Mouse (Mus musculus) layer of hippocampus, postnatal 14 days (tissue): ENCODE data around the gene Arfrp1. TPM values are rescaled to one million over a fixed set of nuclear protein-coding genes. Genes with fewer than 3 reads are reported as not detected.

Experiments
- DNase-seq, 2 experiments: peaks; one replicate each; pipeline ENCODE4 v3.0.0; 2021 to 2022; ENCODE audit warnings: low spot score in 2 of 2, mixed read lengths in 1 of 2
- long read RNA-seq, 2 experiments: library from polyadenylated mRNA; stranded (forward); transcript quantifications; one replicate each; pipeline ENCODE4 v2.0.0; 2021
- total RNA-seq, 2 experiments: library from RNA; stranded (reverse); gene quantifications; 2 replicates each; pipeline ENCODE4 v1.2.3; 2021

The Arfrp1 gene
- total RNA-seq: 10 to 100 TPM; 37.0 to 37.7 TPM
- long read RNA-seq, experiment 1, transcript Arfrp1-203 (8 exons, 2,447 nt): major isoform, 13 of 37 reads
- long read RNA-seq, experiment 1, partial matches to known transcripts: 5 of 37 reads
- long read RNA-seq, experiment 1, other reads (novel, unspliced or antisense): 12 of 37 reads
- long read RNA-seq, experiment 2, transcript Arfrp1-203 (8 exons, 2,447 nt): major isoform, 11 of 22 reads
- long read RNA-seq, experiment 2, partial matches to known transcripts: 4 of 22 reads
- long read RNA-seq, experiment 2, other reads (novel, unspliced or antisense): 6 of 22 reads

- peak; percentile 85 to 90 for DNase-seq
Observed at GRCm38 (mm10) chr2:181364860-181365596, at the start of gene Arfrp1, which contains the start of gene Zgpat. TSS of gene Arfrp1 (minus strand) at chr2:181365404. TSS of gene Zgpat (plus strand) at chr2:181364928.

DNA sequence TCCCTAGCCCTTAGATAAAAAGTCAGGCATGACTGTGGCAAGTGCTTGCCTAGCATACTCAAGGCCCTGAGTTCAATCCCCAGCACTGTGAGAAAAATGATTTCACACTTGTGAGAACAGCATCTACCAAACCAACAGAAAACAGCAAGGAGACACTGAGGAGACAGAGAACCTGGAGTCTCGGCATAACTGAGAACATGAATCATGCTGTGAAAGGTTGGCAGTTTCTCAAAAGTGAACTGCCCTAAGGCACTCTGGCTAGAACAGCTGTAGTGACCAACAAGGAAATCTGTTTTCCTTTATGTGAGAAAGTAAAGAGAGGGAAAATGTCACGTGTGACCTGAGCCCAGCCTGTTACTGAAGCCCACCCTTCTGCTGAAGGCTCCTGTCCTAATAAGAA, 47.9 kb upstream of the Arfrp1 start:
- no peak for DNase-seq

- DNase-seq: peak; percentile 42 to 48
Observed at GRCm38 (mm10) chr2:181410760-181411473, 45.7 kb upstream of the Arfrp1 start.

DNA sequence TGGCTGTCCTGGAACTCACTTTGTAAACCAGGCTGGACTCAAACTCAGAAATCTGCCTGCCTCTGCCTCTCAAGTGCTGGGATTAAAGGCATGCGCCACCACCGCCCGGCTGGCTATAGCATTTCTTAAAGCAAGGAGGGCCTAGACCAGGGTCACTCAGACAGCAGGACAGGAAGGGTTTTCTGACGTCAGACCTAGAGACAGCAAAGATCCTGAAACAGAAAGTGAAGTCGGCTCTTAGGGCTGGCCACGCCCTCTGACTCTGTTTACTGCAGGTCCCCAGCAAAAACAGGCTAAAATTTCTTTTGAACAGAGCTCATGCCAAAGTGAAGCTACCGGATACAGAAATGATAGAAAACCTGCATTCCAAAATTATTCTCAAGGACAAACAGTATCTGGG, 44.4 kb upstream of the Arfrp1 start:
- DNase-seq: no peak

GRCm38 (mm10) chr2:181403722-181404121, 38.5 kb upstream of the Arfrp1 start:
- no peak for DNase-seq

DNA sequence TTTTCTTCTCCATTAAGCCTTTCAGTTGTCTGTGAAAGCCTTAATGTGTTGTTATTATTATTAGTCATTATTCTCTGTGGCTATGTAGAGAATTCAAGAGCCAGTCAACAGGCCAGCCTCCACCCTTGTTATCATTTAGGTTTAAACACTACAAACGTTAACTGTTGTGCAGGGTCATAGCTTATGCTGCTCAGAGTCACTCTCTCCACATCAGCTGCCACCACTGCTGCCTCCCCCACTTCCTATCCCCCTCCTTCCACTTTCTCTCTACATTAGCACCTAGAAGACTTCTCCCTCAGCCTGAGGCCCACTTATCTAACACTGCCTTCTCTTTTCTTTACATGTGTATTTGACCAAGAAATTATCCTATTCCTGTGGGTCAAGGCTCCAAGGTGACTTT, 36.3 kb upstream of the Arfrp1 start:
- DNase-seq: no peak

DNA sequence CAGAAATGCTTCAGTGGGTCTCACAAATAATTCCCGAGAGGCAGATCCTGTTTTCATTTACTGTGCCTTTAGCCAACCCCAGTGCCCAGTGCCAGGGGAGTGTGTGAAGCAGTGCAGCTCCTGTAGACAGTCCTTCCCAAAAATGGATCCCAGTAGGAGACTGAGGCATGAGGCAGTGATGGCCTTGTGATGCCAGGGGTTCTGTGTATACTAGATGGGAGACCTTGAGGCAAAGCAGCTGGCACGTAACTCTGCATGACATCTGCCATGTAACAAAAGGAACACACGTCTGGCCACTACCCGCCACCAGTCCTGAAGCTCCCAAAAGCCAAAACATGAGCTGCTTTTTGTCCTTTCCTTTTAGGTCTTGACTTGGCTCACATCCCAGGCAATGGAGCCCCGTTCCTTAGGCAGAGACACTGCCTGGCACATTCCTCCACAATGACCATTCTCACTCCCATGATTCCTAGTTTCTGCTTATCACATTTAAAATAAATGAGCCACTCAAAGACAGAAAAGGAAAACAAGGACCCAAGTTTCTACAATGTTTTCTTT, 32.1 kb upstream of the Arfrp1 start:
- DNase-seq: no peak

- no peak for DNase-seq
Observed at GRCm38 (mm10) chr2:181394086-181394485, 28.9 kb upstream of the Arfrp1 start.

DNA sequence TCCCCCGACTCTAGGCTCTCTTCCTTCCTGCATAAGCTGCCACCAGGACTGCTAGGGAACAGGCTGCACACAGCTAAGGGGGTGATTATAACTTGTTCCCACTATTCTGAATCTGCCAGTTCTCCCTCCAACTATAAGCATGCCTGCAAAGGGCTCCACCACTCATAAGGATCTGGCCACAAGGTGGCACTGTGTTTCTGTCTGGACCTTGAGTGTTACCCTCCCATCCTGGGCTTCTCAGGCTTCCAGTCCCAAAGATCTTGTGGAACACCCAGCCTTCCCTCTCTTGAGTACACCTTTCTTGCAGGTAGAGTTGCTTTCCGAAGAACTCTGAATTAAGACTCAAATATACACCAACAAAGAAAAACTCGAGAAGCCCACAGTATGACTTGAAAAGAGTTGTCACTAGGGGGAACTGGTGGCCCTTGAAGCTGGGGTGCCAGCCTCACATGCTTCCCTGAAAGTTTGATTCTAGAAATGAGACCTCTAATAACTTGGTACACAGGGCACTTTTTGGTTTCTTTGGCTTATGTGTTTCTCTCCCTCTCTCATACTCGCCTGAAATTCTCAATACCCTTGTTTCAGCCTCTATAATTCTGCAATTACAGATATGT, 27.5 kb upstream of the Arfrp1 start:
- peak; percentile 85 to 92 for DNase-seq

DNA sequence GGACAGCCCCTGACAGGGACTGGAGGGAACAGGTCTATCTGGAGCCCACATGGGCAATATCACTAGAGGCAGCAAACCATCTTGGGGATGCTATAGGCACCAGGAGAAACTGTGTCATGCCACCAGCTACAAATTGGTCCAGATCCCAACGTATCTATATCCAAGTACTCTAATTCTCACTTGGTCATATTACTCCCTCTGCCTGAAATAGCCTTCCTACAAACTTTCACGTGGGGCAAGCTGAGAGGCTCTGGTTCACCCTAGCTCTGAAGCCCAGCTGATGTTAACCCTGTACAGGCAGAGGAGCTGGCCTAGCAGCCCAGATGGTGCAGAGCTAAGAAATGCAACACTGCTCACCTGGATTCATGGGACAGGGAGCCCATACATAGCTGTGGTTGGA, 26.3 kb upstream of the Arfrp1 start:
- no peak for DNase-seq

DNA sequence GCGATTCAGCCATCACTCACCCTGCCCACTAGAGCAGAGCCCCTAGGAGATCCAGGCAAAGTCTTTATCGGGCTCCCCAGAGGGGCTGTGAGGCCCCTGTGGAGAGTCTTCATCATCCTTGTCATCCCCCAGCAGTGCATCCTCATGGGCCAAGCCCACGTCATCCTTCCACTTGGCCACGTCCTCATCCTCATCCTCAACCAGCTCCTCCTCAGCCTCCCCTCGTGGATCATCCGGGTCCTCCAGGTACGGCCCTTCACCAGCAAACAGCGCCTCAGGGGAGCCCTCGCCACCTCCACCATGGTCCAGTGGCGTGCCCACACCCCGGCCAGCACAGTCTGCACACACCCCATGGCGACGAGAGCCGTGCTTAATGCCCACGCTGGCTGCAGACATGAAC, 25.8 kb upstream of the Arfrp1 start:
- DNase-seq: no peak

- DNase-seq: no peak
Observed at GRCm38 (mm10) chr2:181390136-181390870, 25.1 kb upstream of the Arfrp1 start.

DNA sequence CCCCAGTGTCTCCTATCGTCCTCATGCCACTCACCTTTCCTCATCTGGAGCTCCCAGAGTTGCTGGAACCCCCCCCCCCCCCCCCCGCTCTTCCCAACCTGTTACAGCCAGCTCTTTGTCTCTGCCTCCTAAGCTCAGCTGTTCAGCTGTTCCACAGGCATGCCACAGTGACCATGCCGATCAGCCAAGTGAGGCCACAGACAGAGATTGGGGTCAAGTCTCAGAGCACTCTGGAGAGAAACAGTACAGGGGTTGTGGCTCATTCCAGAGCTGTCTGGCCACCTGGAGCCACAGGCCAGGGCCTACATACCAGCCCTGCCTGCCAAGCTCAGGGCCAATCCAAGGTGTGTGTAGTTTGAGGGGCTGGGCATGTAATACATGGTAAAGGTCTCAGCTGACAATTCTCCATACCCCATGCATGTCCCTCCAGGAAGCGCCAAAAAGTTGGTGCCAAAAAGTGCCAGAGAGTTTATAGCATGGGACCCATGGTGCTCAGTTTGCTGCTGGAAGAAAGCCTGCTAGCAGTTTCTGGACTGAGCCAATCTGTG, 21.5 kb upstream of the Arfrp1 start:
- no peak for DNase-seq

DNA sequence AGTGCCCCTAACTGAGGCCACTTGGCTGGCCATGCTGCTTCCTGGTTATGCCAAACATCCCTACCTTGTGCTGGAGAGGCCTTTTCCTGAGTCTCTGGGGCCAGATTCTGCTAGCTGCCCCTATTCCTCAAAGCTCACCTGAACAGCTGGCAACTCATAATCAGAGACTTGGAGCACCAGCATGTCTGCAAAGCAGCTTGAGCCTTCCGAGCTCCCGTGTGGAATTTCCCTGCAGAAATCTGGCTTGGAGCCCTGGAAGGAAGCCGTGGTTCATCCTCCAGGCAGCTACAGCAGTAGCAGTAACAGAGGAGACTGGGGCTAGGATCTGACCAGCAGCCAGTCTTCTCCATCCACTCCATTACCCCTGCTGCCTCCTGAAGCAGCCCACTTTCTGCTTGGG, 20.7 kb upstream of the Arfrp1 start:
- DNase-seq: peak in 1 of 2 experiments; percentile 46

- DNase-seq: peak; percentile 24 to 60
Observed at GRCm38 (mm10) chr2:181384919-181385391, 19.8 kb upstream of the Arfrp1 start.

DNA sequence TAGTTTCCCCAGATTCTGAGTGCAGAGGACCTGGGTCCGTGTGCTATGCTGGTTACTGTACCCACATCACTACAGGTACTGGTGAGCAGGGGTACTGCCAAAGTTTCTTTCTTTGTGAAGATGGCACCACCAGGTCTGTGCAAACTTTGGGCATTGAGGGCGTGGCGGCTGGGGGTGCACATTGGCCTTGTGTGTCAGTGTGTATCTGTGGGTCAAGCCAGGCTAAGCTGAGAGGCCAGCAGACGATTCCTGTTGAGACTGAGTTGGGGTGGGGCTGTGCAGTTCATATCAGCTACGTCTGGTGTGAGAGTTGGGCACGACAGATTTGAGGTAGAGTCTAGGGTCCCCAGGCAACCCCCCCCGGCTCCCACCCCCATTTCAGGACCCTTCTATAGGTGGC, 19.3 kb upstream of the Arfrp1 start:
- no peak for DNase-seq

GRCm38 (mm10) chr2:181381631-181382306, 16.6 kb upstream of the Arfrp1 start:
- no peak for DNase-seq

- no peak for DNase-seq
Observed at GRCm38 (mm10) chr2:181381107-181381506, 15.9 kb upstream of the Arfrp1 start.

- DNase-seq: no peak
Observed at GRCm38 (mm10) chr2:181380251-181380650, 15.0 kb upstream of the Arfrp1 start.
